Mouse (Mus musculus): Measurements from ENCODE around the gene Kif1bp.
"Not testable (repeated sequence)": the region's sequence is repeated elsewhere in the genome, so short reads cannot be mapped to it uniquely, and the experiment has no call there.

Kif1bp gene

DNA sequence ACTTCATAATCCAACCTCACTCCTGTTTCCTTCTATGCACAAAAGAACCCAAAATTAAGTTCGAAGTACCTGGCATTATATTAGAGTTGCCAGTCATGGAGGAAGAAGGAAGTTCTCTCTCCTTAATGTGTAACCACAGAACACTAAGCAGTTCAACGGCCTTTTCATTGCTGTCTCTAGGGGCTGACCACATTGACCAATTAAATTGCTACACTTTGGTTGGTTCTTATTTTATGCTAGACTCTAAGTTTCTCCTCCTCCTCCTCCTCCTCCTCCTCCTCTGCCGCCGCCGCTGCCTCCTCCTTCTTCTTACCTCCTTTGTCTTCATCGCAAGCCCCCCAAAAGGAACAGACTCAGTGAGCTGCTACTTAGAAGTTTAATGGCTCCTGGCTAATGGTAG is 66.7 kb downstream of the Kif1bp start:
- DNase-seq (ENCODE audit: low spot score in 2 of 2), result no peak

- no peak for DNase-seq (ENCODE audit: low spot score in 2 of 2)
Measured at GRCm38 (mm10) chr10:62509032-62509656, 69.1 kb downstream of the Kif1bp start.

GRCm38 (mm10) chr10:62508459-62508858 is 69.8 kb downstream of the Kif1bp start:
- DNase-seq (ENCODE audit: low spot score in 2 of 2), result peak; percentile 36 to 50

GRCm38 (mm10) chr10:62507591-62508308 is 70.5 kb downstream of the Kif1bp start:
- peak; percentile 70 to 74 for DNase-seq (ENCODE audit: low spot score in 2 of 2)

DNA sequence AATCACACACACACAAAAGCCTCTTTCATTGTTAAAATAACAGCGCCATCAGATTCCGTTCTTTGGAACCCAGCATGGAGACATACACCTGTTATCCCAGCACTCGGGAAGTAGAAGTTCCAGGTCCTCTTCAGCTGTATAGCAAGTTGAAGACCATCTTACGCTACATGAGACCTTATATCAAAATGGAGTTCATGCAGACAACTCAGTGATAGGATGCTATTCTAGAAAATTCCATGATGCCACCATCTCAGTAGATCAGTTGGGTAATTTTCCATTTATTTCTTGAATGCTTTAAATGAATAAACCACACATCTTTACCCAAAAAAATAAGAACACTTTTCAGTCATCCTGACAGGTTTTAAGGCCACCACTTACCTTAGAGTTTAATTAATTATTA is 71.2 kb downstream of the Kif1bp start:
- DNase-seq (ENCODE audit: low spot score in 2 of 2), result no peak

- DNase-seq (ENCODE audit: low spot score in 2 of 2), result peak; percentile 51 to 55
Measured at GRCm38 (mm10) chr10:62506019-62506556, 72.2 kb downstream of the Kif1bp start.

- no peak for DNase-seq (ENCODE audit: low spot score in 2 of 2)
Measured at GRCm38 (mm10) chr10:62505224-62505983, 72.9 kb downstream of the Kif1bp start.

- DNase-seq (ENCODE audit: low spot score in 2 of 2), result peak in 1 of 2 experiments; percentile 33
Measured at GRCm38 (mm10) chr10:62503836-62504628, 74.2 kb downstream of the Kif1bp start.

- peak in 1 of 2 experiments; percentile 36 for DNase-seq (ENCODE audit: low spot score in 2 of 2)
Measured at GRCm38 (mm10) chr10:62503353-62503752, 74.9 kb downstream of the Kif1bp start.

GRCm38 (mm10) chr10:62501951-62502350 is 76.3 kb downstream of the Kif1bp start:
- peak in 1 of 2 experiments; percentile 32 for DNase-seq (ENCODE audit: low spot score in 2 of 2)

DNA sequence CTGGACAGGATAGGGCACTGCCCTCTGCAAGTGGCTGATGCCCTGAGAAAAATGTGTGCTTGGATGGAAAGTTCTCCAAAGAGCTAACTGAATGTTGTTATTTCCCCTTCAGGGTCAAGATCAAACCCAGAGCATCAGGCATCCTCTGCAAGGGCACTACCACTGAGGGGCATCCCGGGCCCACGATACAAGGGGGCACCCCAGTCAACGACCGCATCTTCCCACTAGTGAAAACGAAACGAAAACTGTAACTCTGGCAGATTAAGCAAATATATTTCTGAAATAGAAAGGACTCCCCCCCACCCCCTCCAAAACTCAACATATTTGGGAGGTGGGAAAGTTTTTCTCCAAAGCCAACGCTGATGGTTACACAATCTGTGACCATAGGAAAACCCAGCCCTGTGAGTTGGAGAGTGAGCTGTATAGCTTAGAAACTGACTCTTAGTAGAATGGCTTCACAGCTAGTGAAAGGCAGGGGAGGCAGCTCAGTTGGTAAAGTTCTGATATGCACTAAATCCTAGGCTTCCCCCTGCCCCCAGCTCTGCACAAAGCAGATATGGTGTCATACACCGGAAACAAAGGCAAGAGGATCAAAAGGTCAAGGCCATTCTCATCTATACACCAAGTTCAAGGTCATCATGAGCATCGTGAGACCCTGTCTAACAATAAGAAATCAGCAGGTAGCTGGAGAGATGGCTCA is 77.2 kb downstream of the Kif1bp start:
- peak; percentile 45 for DNase-seq (ENCODE audit: low spot score in 2 of 2)

GRCm38 (mm10) chr10:62500088-62500915 is 78.0 kb downstream of the Kif1bp start:
- peak; percentile 58 to 80 for DNase-seq (ENCODE audit: low spot score in 2 of 2)

DNA sequence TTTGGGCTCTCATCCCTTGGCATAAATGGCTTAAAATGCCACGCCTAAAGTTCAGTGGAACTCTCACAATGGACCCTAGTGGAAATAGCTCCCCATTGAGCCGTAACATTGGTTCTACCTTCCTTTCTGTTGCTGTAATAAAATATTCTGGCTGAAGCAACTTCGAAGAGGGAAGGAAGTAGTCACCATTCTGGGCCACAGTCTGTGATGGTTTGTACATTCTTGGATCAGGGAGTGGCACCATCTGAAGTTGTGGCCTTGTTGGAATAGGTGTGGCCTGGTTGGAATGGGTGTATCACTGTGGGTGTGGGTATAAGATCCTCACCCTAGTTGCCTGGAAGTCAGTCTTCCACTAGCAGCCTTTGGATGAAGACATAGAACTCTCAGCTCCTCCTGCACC is 86.6 kb downstream of the Kif1bp start:
- not testable (repeated sequence) for DNase-seq (ENCODE audit: low spot score in 2 of 2)

Data from spleen, postnatal 10 days (tissue).